Mouse (Mus musculus): Measurements from ENCODE around the gene 4930469K13Rik.

- TF ChIP-seq CTCF (IDR thresholded peaks at IDR 0.05; ENCODE audit: low read depth) (no peak), EP300 (IDR thresholded peaks at IDR 0.05; ENCODE audit: low read depth) (no peak)
These were observed 15.4 kb upstream of the 4930469K13Rik start for GRCm38 (mm10) chr11:34113760-34114159.
